Mouse (Mus musculus) neural tube, embryonic 14.5 days (tissue): ENCODE results near the gene Barhl2. TPM values are rescaled to one million over a fixed set of nuclear protein-coding genes. Genes with fewer than 3 reads are reported as not detected.

ENCODE experiments used
- ATAC-seq: fragments of 200-750 bp; cut with Nextera tagmentation; 2 replicates; pipeline ENCODE4 v1.8.0; 2017; ENCODE audit warnings: low read depth, mild to moderate bottlenecking, moderate TSS enrichment, moderate library complexity
- H3K27ac ChIP-seq: fragments of 300-500 bp; sonication (generic); 2 replicates; pipeline ENCODE4 v1.5.1; 2014; ENCODE audit warnings: low read depth, mild to moderate bottlenecking, control low read depth, low read length, moderate library complexity, mixed read lengths
- H3K27me3 ChIP-seq: fragments of 300-500 bp; sonication (generic); 2 replicates; pipeline ENCODE4 v1.6.1; 2014; ENCODE audit warnings: low read length; ENCODE audit not compliant: control insufficient read depth, insufficient read depth
- H3K36me3 ChIP-seq: fragments of 300-500 bp; sonication (generic); 2 replicates; pipeline ENCODE4 v1.6.1; 2014; ENCODE audit warnings: low read length, mixed read lengths; ENCODE audit not compliant: control insufficient read depth, insufficient read depth
- H3K4me1 ChIP-seq: fragments of 300-500 bp; sonication (generic); 2 replicates; pipeline ENCODE4 v1.6.1; 2014; ENCODE audit warnings: low read length; ENCODE audit not compliant: control insufficient read depth, insufficient read depth
- H3K4me2 ChIP-seq: fragments of 300-500 bp; sonication (generic); 2 replicates; pipeline ENCODE4 v1.6.1; 2014; ENCODE audit warnings: mild to moderate bottlenecking, low read depth, low read length, control low read depth
- H3K4me3 ChIP-seq: fragments of 300-500 bp; sonication (generic); 2 replicates; pipeline ENCODE4 v1.5.1; 2014; ENCODE audit warnings: low read depth, low read length, control low read depth, mixed read lengths
- H3K9ac ChIP-seq: fragments of 300-500 bp; sonication (generic); replicated peaks from 2 replicates; pipeline ENCODE4 v1.6.1; 2014; ENCODE audit warnings: low read depth, mild to moderate bottlenecking, control low read depth, low read length, mixed read lengths
- H3K9me3 ChIP-seq: fragments of 300-500 bp; sonication (generic); 2 replicates; pipeline ENCODE4 v1.6.1; 2016; ENCODE audit warnings: low read length; ENCODE audit not compliant: control insufficient read depth
- WGBS: fragments of 180-500 bp; shearing (Covaris S2); extraction: QIAGEN DNeasy Blood & Tissue Kit; methylation state at CpG from one replicate; pipeline ENCODE4 v1.1.7; 2014; 5-methylcytosine and 5-hydroxymethylcytosine counted together
- polyA plus RNA-seq: library from polyadenylated mRNA; unstranded; fragments of >200 nt; fragmentation: Nextera tagmentation; extraction: Ambion mirVana; gene quantifications from 2 replicates; pipeline ENCODE4 v1.2.1, GENCODE M21; 2014

The Barhl2 gene
- polyA plus RNA-seq, 1 experiment from 2014 or later, result 2.7 TPM

GRCm38 (mm10) chr5:106464336-106465128 lies 6.6 kb upstream of the Barhl2 start:
- Histone ChIP-seq H3K9me3 (no peaks in the 10 kb centered on the region), H3K4me2 (no peak overlapping the region; the same call in 1 of the 2 replicates), H3K27me3 (peaks cover 70% of the 10 kb centered on the region), H3K4me1 (no peaks in the 10 kb centered on the region), H3K4me3 (no peak overlapping the region), H3K9ac (no peak overlapping the region), H3K36me3 (no peaks in the 10 kb centered on the region), H3K27ac (no peak overlapping the region)
- no peak for ATAC-seq
- 1% methylated on average over 24 of the region's 24 CpGs for WGBS

GRCm38 (mm10) chr5:106463661-106464191 lies 5.8 kb upstream of the Barhl2 start:
- Histone ChIP-seq H3K27me3 (peaks cover 72% of the 10 kb centered on the region), H3K9ac (no peak overlapping the region), H3K9me3 (no peaks in the 10 kb centered on the region), H3K4me1 (no peaks in the 10 kb centered on the region; the same call in 1 of the 2 replicates), H3K27ac (no peak overlapping the region), H3K4me2 (no peak overlapping the region), H3K36me3 (no peaks in the 10 kb centered on the region), H3K4me3 (no peak overlapping the region)
- 0% methylated on average over 25 of the region's 25 CpGs for WGBS
- ATAC-seq, result no peak

GRCm38 (mm10) chr5:106461913-106462312 lies 3.9 kb upstream of the Barhl2 start:
- no peak overlapping the region for H3K4me3 ChIP-seq
- peaks cover 73% of the 10 kb centered on the region for H3K27me3 ChIP-seq
- no peak overlapping the region for H3K9ac ChIP-seq
- H3K36me3 ChIP-seq, result no peaks in the 10 kb centered on the region
- ATAC-seq, result no peak
- H3K4me2 ChIP-seq, result no peak overlapping the region
- no peaks in the 10 kb centered on the region for H3K9me3 ChIP-seq
- WGBS, result 0% methylated on average over 4 of the region's 4 CpGs
- H3K4me1 ChIP-seq, result peaks cover 8% of the 10 kb centered on the region; the same call in 1 of the 2 replicates
- H3K27ac ChIP-seq, result no peak overlapping the region

- Histone ChIP-seq H3K9me3 (no peaks in the 10 kb centered on the region), H3K36me3 (no peaks in the 10 kb centered on the region), H3K4me1 (peaks cover 8% of the 10 kb centered on the region; the same call in 1 of the 2 replicates), H3K4me2 (no peak overlapping the region), H3K27ac (no peak overlapping the region), H3K27me3 (peaks cover 70% of the 10 kb centered on the region), H3K4me3 (no peak overlapping the region), H3K9ac (no peak overlapping the region)
- WGBS, result 4% methylated on average over 3 of the region's 3 CpGs
- no peak for ATAC-seq
Measured at GRCm38 (mm10) chr5:106461431-106461830, 3.5 kb upstream of the Barhl2 start.

GRCm38 (mm10) chr5:106460535-106460934 lies 2.6 kb upstream of the Barhl2 start:
- no peaks in the 10 kb centered on the region for H3K36me3 ChIP-seq
- peaks cover 74% of the 10 kb centered on the region for H3K27me3 ChIP-seq
- H3K9ac ChIP-seq, result no peak overlapping the region
- no peak overlapping the region for H3K27ac ChIP-seq
- H3K4me3 ChIP-seq, result no peak overlapping the region
- 1% methylated on average over 17 of the region's 17 CpGs for WGBS
- no peaks in the 10 kb centered on the region for H3K9me3 ChIP-seq
- H3K4me2 ChIP-seq, result no peak overlapping the region
- no peak for ATAC-seq
- H3K4me1 ChIP-seq, result peaks cover 8% of the 10 kb centered on the region; the same call in 1 of the 2 replicates

- no peak overlapping the region for H3K4me2 ChIP-seq
- WGBS, result under 1% methylated on average over 22 of the region's 22 CpGs
- H3K9me3 ChIP-seq, result no peaks in the 10 kb centered on the region
- no peak for ATAC-seq
- no peak overlapping the region for H3K4me3 ChIP-seq
- H3K4me1 ChIP-seq, result peaks cover 8% of the 10 kb centered on the region; the same call in 1 of the 2 replicates
- H3K27ac ChIP-seq, result 0 out of 2 replicates have a peak overlapping the region, but pooled peaks have one; percentile 16
- H3K27me3 ChIP-seq, result peaks cover 78% of the 10 kb centered on the region
- no peak overlapping the region for H3K9ac ChIP-seq
- H3K36me3 ChIP-seq, result no peaks in the 10 kb centered on the region
Measured at GRCm38 (mm10) chr5:106460001-106460511, 2.1 kb upstream of the Barhl2 start.

- Histone ChIP-seq H3K4me3 (peak overlapping the region; percentile 29), H3K27ac (no peak overlapping the region), H3K4me1 (peaks cover 8% of the 10 kb centered on the region; the same call in 1 of the 2 replicates), H3K9ac (0 out of 2 replicates have a peak overlapping the region, but pooled peaks have one; percentile 21), H3K9me3 (no peaks in the 10 kb centered on the region), H3K27me3 (peaks cover 83% of the 10 kb centered on the region), H3K36me3 (no peaks in the 10 kb centered on the region), H3K4me2 (peak overlapping the region; percentile 49; the same call in 1 of the 2 replicates)
- WGBS, result 2% methylated on average over 30 of the region's 31 CpGs
- 0 out of 2 replicates have a peak, but pooled peaks have one; percentile 2 for ATAC-seq
Measured at GRCm38 (mm10) chr5:106459120-106459641, 1.2 kb upstream of the Barhl2 start.

GRCm38 (mm10) chr5:106458477-106459119 lies 632 bp upstream of the Barhl2 start:
- WGBS, result under 1% methylated on average over 68 of the region's 68 CpGs
- Histone ChIP-seq H3K4me3 (peak overlapping the region; percentile 29), H3K9ac (0 out of 2 replicates have a peak overlapping the region, but pooled peaks have one; percentile 21), H3K36me3 (no peaks in the 10 kb centered on the region), H3K27ac (no peak overlapping the region), H3K4me2 (peak overlapping the region; percentile 49), H3K27me3 (peaks cover 81% of the 10 kb centered on the region), H3K9me3 (no peaks in the 10 kb centered on the region), H3K4me1 (peaks cover 8% of the 10 kb centered on the region; the same call in 1 of the 2 replicates)
- peak; percentile 47; the same call in 1 of the 2 replicates for ATAC-seq
